Mouse (Mus musculus): Measurements from ENCODE around the gene Tbc1d16. TPM values are rescaled to one million over a fixed set of nuclear protein-coding genes. Genes with fewer than 3 reads are reported as not detected.

The Tbc1d16 gene
- polyA plus RNA-seq (2012) = not detected in 2 replicates

DNA sequence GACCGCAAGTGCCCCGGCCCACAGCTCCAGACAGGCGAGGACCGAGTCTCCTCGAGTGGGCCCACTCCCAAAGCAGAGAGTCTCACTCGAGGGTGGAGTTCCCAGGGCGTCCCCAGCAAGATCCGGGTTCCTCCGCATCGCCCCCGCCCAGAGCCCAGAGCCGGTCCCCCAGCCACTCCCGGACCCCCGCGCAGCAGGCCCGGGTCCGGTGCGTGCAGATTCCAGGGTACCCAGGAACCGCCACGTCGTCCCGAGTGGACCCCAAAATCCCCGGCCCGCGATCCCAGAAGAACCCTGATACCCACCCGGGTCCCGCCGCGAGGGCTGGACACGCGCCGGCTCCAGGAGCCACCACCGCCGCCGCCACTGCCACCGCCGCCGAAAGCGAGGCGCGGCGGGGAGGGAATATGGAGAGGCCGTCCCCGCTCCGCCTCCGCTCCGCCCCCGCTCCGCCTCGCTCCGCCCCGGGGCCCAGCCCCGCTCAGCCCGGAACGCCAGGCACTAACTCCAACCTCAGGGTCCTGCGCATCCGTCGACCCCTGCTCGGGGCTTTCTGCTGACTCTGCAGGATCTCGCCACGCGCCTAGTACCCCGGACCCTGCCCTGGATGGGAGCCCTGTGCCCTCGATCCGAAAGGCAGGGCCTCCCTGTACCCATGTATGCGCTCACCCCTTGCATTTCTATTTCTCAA lies at the start of gene Tbc1d16, which contains the start of gene Ccdc40:
TSS of gene Tbc1d16 (minus strand) at position 409 of the 691 bp plus-strand sequence.
TSS of gene Ccdc40 (plus strand) at position 482 of the 691 bp plus-strand sequence.
- TF ChIP-seq GATA1 (IDR thresholded peaks at IDR 0.05; ENCODE audit: low read length) = no peak

DNA sequence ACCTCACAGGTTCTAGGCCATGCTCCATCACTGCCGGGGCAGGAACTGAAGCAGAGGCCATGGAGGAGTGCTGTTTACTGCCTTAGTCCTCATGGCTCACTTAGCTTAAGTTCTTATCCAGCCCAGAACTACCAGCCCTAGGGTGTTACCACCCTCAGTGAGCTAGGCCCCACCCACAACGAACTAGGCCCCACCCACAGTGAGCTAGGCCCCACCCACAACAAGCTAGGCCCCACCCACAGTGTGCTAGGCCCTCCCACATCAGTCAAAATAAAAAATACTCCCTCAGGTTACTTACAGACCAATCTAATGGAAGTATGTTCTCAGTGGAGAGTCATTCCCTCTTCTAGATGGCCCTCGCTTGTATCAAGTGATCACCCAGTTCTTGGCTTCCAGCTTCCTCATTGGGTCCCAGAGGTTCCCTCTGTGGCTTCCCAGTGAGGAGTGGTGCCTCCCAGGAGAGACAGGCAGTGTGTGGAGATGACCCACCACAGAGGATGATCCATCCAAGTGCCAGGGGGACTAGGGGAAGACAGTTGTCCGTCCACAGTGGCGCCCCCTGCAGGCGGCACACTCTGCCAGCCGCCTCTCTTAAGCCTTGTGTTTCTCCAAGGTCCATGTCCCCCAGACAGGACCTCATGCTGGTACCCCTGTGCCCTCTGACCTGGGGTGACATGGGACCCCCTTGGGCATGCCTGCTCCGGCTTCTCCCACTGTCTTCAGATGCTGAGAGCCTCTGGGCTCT lies 45.1 kb upstream of the Tbc1d16 start:
- TF ChIP-seq GATA1 (IDR thresholded peaks at IDR 0.05; ENCODE audit: low read length) = no peak

- no peak for TF ChIP-seq GATA1 (IDR thresholded peaks at IDR 0.05; ENCODE audit: low read length)
These were observed 40.4 kb upstream of the Tbc1d16 start for GRCm38 (mm10) chr11:119268557-119269195.

GRCm38 (mm10) chr11:119267768-119268556 lies 39.7 kb upstream of the Tbc1d16 start, which contains the start of gene Gaa:
Gaa (plus strand) TSS chr11:119267887.
- TF ChIP-seq GATA1 (IDR thresholded peaks at IDR 0.05; ENCODE audit: low read length) = no peak

DNA sequence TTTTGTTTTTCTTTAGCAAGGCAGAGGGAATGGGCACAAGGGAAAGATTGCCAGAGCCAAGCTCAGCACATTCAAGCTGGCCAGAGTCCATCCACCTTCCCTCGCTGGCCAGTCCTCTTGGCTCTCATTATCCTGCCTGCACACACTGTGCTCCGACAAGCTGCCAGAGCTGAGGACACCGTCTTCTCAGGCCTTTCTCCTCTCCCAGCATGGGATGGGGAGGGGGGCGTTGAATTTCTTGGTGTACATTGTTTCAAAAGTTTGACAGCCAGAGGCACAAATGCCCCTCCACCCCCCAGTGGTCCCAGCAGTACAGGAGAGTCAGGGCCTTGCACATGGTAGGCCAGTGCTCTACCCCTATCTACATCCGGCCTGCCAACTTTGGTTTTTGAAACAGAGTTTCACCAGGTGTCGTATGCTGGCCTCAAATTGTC lies 39.0 kb upstream of the Tbc1d16 start:
- no peak for TF ChIP-seq GATA1 (IDR thresholded peaks at IDR 0.05; ENCODE audit: low read length)

- no peak for TF ChIP-seq GATA1 (IDR thresholded peaks at IDR 0.05; ENCODE audit: low read length)
These were observed 37.5 kb upstream of the Tbc1d16 start for GRCm38 (mm10) chr11:119265811-119266210.

GRCm38 (mm10) chr11:119264413-119264812 lies 36.1 kb upstream of the Tbc1d16 start:
- TF ChIP-seq GATA1 (IDR thresholded peaks at IDR 0.05; ENCODE audit: low read length) = no peak

DNA sequence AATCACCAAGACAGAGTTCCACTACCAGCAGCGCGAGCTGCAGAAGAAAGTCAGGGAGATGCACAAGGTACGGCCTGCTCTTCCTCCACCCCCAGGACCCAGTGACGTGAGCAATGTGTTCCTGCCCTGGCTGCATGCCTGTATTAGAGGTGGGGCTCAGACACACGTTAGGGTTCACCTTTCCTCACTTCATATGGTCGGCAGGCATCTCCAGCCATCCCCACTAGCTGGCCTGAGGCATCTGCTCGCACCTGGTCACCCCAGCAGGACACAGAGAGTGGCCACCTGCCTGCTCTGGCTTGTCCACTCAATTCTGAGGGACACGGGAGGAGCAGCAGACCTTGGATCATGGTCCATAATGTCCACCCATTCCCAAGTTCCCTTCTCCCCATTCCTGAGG lies 31.7 kb upstream of the Tbc1d16 start:
- no peak for TF ChIP-seq GATA1 (IDR thresholded peaks at IDR 0.05; ENCODE audit: low read length)

- no peak for TF ChIP-seq GATA1 (IDR thresholded peaks at IDR 0.05; ENCODE audit: low read length)
These were observed 30.4 kb upstream of the Tbc1d16 start for GRCm38 (mm10) chr11:119258572-119259322.

GRCm38 (mm10) chr11:119258216-119258571 lies 29.9 kb upstream of the Tbc1d16 start:
- no peak for TF ChIP-seq GATA1 (IDR thresholded peaks at IDR 0.05; ENCODE audit: low read length)

- TF ChIP-seq GATA1 (IDR thresholded peaks at IDR 0.05; ENCODE audit: low read length) = no peak
These were observed 24.7 kb upstream of the Tbc1d16 start for GRCm38 (mm10) chr11:119252854-119253541.

DNA sequence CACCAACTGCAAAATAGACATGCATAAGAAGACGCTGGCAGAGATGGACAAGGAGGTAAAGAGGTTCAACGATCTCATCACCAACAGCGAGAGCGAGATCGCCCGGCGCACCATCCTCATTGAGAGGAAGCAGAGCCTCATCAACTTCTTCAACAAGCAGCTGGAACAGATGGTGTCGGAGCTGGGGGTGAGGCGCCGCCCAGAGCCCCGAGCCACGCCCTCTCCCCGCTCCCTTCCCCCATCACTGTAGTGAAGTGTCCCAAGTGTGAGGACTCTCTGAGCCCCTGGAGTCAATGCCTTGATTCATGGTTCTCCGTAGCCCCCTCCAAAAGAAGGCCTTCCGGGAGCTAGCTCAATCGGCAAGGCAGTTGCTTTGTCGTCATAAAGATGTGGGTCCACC lies 22.7 kb upstream of the Tbc1d16 start:
- TF ChIP-seq GATA1 (IDR thresholded peaks at IDR 0.05; ENCODE audit: low read length) = no peak

GRCm38 (mm10) chr11:119249011-119249410 lies 20.7 kb upstream of the Tbc1d16 start:
- no peak for TF ChIP-seq GATA1 (IDR thresholded peaks at IDR 0.05; ENCODE audit: low read length)

GRCm38 (mm10) chr11:119239480-119239879 lies 11.2 kb upstream of the Tbc1d16 start:
- no peak for TF ChIP-seq GATA1 (IDR thresholded peaks at IDR 0.05; ENCODE audit: low read length)

Measured in G1E-ER4 (cell line).